Mouse (Mus musculus) thymus, postnatal 0 days (tissue): ENCODE measurements around the gene Gmps. TPM values are rescaled to one million over a fixed set of nuclear protein-coding genes. Genes with fewer than 3 reads are reported as not detected.

Experiments used
- DNase-seq: peaks from one replicate; pipeline ENCODE4 v3.0.0-alpha.2; 2015; ENCODE audit warnings: low spot score
- polyA plus RNA-seq: library from polyadenylated mRNA; unstranded; fragments of >200 nt; fragmentation: Nextera tagmentation; extraction: Ambion mirVana; gene quantifications from 2 replicates; pipeline ENCODE4 v1.2.1, GENCODE M21; 2015

Gene Gmps
- polyA plus RNA-seq: 34.0 and 34.7 TPM in 2 replicates

DNA sequence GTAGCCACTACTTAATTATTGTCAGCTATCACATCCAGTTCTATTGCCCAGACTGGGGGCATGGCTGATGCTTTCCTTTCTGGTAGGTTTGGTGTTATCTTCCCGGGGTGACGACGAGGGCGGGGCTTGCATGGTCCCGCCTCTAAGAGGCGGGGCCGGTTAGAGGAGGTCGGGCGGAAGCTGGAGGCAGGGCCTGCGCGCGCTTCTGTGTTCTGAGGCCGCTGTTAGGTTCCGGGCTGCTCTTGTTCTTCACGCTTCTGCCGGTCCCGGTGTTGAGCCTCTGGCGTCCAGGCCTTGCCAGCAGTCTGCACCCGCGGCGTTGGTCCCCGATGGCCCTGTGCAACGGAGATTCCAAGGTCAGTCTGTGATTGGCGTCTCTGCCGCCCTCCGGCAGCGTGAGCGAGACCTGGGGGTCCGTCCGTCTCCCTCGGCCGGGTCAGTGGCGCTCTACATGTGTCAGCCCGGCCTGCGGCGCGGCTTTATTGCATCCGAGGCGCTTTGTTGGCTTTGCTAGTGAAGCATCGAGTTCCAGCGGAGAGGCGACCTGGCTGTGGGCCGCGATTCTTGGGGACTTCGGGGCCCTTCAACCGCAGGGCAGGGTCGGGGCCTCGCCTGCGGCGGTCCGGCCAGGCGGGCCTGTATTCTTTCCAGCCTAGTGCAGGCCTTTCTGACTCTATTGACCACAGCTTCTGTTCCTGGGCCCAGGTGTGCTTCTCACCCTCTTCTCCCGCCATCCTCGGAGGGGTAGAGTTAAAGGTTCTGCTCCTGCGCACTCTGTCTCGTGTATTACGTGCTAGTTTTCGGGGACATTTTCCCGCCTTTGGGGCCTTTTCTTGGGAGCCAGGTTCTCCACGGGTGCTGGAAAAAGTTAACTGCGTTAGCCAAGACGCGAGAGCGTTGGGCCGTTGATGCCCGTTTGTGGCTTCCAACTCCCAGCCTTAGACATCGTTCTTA lies at the start of gene Gmps:
TSS of gene Gmps (plus strand) at position 152 of the 954 bp plus-strand sequence.
- DNase-seq: peak; percentile 95

DNA sequence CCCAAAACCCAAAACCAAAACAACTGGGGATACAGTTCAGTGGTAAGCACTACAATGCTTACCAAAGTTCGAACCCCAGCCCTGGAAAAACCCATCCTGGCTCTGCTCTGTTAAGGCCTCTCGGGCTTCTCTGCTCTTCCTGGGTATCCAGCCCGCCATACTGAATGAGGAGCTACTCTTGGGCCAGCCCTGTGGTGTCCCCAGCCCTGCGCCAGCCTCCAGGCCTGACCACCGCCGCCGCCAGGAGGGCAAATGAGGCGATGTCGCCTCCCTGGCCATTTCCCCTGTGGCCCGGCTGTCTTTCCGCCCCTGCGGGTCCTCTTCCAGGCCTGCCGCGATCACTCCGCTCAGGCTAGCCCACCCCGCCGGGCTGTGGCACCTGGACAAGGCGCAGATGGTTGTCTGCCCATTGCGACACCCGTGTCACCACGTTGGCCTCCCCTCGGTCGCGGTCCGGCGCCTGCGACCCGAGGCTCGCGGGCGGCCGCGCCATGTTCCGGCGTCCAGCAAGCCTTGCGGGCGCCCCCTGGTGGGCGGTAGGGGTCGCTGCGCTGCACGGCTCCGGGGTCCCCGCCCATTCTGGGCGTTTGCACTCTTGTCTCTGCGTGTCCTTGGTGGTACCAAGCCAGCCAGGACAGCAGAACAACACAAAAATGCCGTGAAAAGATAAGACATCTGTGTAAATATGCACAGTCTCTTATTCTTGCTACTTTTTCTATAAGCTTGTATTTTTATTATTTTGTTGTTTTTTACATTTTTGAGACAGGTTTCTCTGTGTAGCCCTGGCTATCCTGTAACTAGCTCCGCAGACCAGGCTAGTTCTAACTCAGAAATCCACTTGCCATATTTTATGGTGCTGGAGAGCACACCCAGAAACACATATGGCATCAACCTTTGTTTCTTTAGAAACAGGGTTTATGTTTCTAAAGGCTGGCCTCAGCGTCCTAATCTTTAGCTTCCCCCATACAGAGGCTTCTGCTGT lies 46.7 kb upstream of the Gmps start, which contains the start of gene E130311K13Rik:
TSS of gene E130311K13Rik (minus strand) at position 595 of the 982 bp plus-strand sequence.
- DNase-seq: peak; percentile 79

DNA sequence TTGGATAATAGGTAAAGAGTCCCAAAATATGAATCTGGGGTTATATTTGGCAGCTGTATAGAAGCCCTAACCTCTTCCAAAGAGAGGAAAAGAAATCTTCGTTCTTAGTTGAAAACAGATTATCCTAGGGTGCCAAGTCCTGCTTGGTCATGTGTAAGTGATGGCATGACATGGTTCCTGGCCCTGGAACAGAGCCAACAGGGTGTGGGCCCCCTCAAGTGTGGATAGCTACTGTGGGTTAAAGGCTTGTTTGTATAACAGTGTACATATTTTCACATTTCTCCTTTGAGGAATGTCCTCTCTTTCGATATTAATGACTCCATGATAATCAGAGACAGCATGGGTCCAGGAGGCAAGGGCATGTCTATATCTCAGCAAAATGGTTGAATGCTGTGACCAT lies 37.0 kb upstream of the Gmps start:
- DNase-seq: no peak

DNA sequence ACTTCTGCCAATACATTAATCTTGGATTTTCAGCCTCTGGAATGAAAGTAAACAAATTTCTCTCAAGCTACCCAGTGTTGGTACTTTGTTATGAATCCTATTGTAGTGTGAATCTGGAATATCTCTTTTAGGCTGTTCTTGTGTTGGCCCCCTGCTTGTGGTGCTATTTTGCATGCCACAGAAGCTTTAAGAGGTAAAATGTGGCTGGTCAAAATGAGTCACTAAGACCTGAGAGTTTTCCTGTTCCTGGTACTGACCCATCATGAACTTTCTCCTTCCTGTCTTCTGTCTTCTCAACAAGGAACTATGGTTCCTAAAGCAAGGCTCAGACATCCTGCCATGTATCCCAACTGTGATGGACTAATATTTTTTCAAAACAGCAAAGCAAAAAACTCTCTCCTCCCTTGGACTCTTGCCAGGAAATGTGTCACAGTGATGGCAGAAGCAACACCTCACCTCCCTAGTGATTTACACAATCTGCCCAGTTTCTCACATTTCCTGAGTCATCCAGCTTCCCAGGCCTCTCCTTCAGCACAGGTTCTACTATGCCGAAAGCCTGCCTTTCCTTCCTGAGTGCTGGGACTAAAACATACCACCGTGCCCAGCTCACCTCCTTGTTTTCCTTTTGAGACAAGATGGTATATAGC lies 34.6 kb upstream of the Gmps start:
- no peak for DNase-seq

DNA sequence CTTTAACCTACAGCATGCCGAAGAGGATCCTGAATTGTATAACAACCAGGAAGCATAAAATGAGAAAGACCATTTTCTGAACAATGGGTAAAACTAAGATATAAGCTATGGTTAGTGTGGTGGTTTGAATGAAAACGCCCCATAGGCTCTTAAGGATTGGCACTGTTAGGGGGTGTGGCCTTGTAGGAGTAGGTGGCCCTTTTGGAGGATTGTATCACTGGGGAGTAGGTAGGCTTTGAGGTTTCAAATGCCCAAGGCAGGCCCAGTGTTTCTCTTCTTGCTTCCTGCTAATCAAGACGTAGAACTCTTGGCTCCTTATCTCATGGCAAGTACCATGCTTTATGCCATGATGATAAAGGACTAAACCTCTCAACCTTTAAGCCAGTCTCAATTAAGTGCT lies 26.1 kb upstream of the Gmps start:
- no peak for DNase-seq

DNA sequence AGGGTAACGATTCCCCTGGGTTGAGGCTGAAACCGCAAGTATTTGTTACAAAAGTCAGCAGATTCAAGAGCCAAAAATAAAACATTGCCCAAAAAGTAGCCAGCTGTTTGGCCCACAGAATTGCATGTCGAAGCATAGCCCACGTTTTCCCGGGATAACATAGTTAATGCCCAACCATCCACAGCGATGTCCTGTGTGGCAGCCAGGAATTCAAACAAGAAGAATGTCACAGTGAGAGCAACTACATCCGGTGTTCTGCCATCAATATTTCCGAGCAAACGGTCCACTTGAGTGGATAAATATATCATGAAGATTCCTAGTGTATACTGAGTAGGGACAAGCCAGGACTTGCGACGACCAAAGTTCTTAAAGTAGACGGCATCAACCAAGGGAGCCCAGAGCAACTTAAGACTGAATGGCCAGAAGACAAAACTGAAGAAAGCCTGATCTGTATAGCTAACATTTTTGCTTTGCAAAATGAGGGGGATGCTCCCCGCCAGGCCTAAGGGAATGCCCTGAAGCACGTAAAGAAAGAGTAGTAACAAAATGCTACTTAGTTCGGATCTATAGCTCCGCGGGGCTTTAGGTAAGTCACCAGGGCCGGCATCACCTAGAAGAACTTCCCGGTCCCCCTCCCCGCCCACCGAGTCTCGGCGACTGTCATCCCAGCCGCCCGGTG lies 12.3 kb upstream of the Gmps start:
- DNase-seq: peak; percentile 26

DNA sequence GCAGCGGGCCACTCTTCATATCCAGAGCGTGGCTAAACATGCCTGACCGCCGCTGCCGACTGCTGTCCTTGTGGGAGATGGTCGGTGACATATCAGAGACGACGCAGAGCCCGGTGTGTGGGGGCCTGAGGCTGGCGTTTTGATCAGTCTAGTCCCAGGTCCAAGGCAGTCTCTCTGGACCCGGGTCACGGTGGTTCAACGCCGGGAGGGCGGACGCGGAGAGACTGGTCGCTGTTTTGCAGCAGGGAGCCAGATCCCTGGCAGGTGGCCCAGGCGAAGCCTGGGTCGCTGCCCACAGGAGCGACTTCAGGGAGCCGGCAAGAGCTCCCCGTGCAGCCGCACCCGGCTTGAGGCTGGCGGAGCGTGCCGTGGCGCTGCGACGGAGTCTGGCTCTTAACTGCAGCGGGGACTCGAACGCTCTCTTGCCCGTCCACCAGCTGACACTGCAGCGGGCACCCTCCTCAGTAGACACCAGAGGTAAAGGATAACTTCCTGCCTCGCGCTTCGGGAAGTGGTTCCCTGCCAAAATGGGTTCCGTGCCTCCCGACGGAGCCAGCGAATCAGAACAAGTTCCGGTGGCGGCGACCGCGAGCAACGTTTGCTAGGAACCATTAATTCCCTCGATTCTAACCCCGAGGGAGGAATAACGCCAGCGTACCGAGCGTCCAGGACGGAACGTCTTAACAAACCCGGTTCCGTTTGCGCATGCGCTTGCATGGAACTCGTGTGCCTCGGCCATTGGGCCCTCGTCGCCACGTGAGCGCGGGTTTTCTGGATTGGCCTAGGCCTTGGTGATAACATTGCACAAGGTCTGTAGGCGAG lies 11.6 kb upstream of the Gmps start, which contains the start of gene Slc33a1:
TSS of gene Slc33a1 (minus strand) at position 669 of the 822 bp plus-strand sequence.
- DNase-seq: peak; percentile 99

DNA sequence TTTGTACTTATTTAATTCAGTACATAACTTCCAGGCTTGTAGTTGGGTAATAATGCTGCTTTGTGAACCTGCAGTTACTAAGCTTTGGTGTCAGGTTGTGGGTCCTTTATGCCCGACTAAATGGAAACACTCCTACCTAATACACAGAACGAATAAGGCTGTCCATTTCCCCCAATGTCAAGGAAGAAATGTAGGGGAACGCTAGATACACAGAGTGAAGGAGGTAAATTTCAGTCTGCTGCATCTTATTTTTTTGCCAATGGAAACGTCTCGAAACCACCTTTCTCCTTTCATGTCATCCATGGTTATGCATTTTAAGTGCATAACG lies 11.0 kb upstream of the Gmps start:
- no peak for DNase-seq

DNA sequence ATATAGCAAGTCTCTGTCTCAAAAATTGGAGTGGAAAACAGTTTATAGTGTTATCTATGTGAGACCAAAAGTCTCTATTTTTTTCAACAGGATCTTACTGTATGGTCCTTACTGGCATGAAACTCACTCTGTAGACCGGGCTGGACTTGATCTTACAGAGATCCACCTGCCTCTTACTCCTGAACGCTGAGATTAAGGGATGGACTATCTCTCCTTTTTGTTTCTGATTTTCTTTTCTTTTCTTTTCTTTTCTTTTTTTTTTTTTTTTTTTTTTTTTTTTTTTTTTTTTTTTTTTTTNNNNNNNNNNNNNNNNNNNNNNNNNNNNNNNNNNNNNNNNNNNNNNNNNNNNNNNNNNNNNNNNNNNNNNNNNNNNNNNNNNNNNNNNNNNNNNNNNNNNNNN lies 10.0 kb upstream of the Gmps start:
- DNase-seq: no peak

DNA sequence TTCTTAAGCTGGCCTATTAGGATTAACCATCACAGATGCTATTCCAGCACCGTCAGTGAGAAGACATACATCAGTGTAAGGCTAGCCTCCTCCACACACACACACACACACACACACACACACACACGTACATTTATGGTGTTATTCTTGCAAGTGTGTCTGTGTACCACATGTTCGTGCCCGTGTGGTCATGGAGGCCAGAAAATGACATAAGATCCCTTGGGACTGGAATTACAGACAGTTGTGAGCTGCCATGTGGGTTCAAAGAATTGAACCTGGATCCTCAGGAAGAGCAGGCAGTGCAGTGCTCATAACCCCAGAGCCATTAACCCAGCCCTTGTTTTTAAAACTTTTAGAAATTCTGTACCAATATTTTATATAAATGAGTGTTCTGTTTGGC lies 2.0 kb downstream of the Gmps start:
- no peak for DNase-seq

DNA sequence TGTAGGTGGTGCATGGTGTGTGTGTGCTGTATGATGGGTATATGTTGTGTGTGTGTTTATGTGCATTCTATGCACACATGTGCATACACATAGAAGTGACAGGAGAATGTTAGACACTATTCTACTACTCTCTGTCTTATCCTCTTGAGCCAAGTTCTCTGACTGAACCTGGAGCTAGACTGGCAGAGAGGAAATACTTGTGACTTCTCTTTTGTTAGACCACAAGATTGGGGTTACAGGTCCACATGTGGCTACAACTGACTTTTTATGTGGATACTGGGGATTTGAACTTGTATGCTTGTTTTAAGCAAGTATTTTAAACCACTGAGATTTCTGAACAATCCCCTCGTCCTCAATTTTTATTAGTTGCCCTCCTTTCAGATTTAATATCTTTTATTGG lies 10.8 kb downstream of the Gmps start:
- no peak for DNase-seq

DNA sequence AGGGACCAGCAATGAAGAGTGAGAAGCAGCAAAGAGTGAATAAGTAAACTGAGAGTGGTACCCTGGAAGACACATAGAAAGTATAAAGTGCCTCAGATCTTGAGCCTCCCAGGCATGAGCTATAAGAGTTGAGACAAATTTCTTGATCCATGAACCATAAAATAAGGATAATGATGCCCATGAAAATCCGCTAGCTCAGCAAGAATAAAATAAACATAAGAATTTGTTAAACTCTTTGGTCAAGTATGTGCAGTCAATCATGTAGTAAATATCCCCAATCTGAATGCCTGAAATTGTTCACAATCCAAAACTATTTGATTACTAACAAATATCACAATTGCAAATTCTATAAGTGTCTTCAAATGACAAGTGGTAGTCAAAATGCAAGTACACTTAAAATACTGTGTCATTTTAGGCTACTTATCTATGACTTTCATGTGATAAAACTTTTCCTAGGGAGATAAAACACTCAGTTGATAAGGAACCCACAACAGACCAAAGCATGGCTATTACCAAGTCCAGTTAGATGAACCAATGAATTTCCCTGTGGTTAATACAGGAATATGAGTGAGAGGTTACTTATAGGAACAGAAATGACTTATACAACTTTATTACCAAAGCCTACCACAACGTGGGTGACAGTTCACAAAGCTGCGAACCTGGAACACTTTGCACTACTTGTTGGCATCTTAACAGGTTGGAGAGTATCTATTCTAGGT lies 13.0 kb downstream of the Gmps start:
- DNase-seq: no peak

DNA sequence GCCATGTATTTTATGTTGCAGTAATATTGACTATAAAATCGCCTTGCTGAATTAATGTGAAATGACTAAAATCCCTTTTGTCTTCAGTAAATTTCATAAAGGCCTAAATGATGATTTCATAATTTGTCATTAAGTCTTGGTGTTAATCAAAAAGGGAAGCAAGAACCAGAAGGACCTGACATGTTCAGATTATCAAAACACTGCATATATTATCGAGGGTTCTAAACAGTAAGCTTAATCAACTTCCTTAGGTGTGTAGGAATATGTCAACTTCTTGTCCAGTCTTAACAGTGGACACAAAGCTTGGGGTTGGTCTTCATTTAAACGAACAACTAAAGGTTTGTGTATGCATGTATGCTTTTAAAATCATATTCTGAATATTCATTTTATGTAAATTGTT lies 45.5 kb downstream of the Gmps start:
- no peak for DNase-seq

DNA sequence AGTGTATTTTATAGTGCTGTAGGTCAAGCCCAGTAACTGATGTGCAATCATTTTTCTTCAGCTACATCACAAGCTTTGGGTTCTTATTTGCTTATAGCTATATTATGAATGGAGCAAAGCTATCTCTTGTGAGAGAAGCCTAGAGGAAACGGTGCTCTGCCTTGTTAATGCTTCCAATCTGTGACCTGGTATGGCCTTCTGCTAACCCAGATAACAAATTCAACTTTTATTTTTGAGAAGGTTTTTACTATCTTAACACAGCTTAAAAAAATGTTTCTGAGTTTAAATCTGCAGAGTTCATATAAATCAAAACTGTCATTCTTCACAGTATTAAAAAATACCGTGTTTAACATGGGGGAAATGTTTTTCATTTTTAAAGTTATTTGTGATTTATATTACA lies 46.0 kb downstream of the Gmps start:
- no peak for DNase-seq

DNA sequence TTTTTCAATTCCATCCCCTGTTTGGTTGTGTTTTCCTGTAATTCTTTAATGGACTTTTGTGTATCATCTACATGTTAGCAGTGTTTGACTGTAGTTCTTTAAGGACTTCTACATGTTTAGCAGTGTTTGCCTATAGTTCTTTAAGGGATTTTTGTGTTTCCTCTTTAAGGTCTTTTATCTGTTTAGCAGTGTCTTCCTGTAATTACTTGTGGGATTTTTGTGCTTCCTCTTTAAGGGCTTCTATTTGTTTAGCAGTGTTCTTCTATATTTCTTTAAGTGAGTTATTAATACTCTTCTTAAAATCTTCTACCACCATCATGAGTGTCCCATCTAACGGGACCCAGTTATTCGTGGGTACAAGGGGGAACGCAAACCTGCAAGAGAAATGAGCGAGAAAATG lies 53.9 kb downstream of the Gmps start:
- no peak for DNase-seq

DNA sequence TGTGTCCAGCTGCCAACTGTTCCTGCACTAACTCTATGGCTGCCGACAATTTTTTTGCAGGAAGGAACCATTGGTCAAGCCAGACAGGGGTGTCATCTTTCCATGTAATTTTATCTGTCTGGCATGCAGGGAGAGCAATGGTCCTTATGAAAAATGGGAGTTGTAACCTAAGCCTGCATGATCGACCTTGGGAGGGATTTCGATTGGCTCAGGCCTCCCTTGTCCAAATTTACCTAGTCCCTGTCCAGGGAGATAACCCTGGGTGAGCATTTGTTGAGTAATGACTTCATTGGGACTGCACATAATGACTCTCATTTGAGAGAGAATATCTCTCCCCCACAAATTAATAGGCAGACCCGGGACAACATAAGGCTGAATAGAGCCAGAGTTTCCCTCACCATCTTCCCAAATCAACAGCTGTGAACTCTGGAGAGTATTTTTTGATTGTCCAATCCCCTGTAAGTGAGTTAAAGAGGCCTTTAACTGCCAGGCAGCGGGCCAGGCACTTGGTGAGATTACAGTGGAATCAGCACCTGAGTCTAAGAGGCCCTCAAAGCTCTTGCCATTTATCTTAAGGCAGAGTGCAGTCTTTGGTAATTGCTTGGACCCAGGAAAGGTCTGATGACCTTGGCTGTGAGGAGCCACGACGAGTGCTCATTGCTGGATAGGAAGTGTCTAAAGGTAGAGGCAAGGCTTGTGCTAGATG lies 62.4 kb downstream of the Gmps start:
- no peak for DNase-seq

DNA sequence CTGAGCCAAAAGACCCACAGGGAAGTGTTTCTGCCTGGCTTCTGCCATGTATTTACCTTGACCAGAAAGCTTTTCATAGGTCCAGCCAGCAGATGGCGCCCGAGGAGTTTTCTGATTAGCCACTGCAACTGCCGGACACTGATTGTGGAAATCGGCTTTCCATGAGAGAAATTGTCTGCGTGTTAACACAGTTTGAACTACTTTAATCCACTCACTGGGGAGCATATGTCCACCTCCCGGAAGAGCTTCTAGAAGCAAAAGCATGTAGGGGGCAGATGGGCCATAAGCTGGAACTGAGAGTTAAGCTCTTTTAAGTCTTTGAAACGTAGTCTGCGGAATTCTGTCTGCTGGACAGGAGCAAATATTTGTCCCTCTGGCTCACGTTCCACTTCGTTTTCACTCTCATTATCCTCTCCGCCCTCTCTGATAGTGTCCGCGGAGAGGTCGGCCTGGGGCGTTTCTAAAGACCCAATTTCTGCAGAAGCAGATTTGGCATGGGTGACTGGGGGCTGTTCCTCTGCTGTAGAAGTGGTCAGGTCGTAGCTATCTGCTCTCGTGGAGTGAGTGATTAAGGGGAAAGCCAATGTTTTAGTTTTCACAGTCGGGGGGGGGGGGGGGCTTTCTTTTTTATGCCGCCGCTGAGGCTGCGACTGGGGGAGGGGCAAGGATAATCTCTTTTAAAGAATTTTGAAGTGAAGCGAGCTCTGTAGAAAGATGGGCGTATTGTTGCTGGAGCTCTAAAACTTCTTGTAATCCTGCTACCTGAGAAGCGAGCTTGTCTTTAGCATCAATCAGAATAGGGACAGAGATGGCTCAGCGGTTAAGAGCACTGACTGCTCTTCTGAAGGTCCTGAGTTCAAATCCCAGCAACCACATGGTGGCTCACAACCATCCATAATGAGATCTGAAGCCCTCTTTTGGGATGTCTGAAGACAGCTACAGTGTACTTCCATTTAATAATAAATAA lies 64.2 kb downstream of the Gmps start:
- DNase-seq: peak; percentile 49
